Mouse (Mus musculus) heart, embryonic 11.5 days (tissue): ENCODE measurements around the gene Atcay. TPM values are rescaled to one million over a fixed set of nuclear protein-coding genes. Genes with fewer than 3 reads are reported as not detected.
A peak's percentile ranks its signal among the peaks of the same experiment; 100 is the strongest.
"Not testable (repeated sequence)": the region's sequence is repeated elsewhere in the genome, so short reads cannot be mapped to it uniquely, and the experiment has no call there.

ENCODE experiments used
- ATAC-seq: fragments of 200-750 bp; cut with Nextera tagmentation; replicated peaks from 2 replicates; pipeline ENCODE4 v1.8.0; 2017; ENCODE audit warnings: moderate library complexity; ENCODE audit not compliant: insufficient number of reproducible peaks, low FRiP score, low TSS enrichment
- H3K27ac ChIP-seq: fragments of 300-500 bp; sonication (generic); 2 replicates; pipeline ENCODE4 v1.5.1; 2014; ENCODE audit warnings: mild to moderate bottlenecking, low read depth, low read length
- H3K27me3 ChIP-seq: fragments of 300-500 bp; sonication (generic); 2 replicates; pipeline ENCODE4 v1.6.1; 2014; ENCODE audit warnings: mild to moderate bottlenecking, low read length, mixed read lengths; ENCODE audit not compliant: control insufficient read depth, insufficient read depth
- H3K36me3 ChIP-seq: fragments of 300-500 bp; sonication (generic); 2 replicates; pipeline ENCODE4 v1.6.1; 2014; ENCODE audit warnings: mild to moderate bottlenecking, low read length, moderate library complexity, mixed read lengths; ENCODE audit not compliant: control insufficient read depth, insufficient read depth
- H3K4me1 ChIP-seq: fragments of 300-500 bp; sonication (generic); 2 replicates; pipeline ENCODE4 v1.6.1; 2014; ENCODE audit warnings: low read length; ENCODE audit not compliant: control insufficient read depth, insufficient read depth
- H3K4me2 ChIP-seq: fragments of 300-500 bp; sonication (generic); 2 replicates; pipeline ENCODE4 v1.6.1; 2014; ENCODE audit warnings: mild to moderate bottlenecking, moderate library complexity
- H3K4me3 ChIP-seq: fragments of 300-500 bp; sonication (generic); 2 replicates; pipeline ENCODE4 v1.5.1; 2014; ENCODE audit warnings: low read depth, low read length
- H3K9ac ChIP-seq: fragments of 300-500 bp; sonication (generic); 2 replicates; pipeline ENCODE4 v1.6.1; 2014; ENCODE audit warnings: mild to moderate bottlenecking, low read depth, low read length, moderate library complexity
- H3K9me3 ChIP-seq: fragments of 300-500 bp; sonication (generic); replicated peaks from 2 replicates; pipeline ENCODE4 v1.6.1; 2016; ENCODE audit warnings: low read length; ENCODE audit not compliant: control insufficient read depth
- WGBS: fragments of 180-500 bp; shearing (Covaris S2); extraction: QIAGEN DNeasy Blood & Tissue Kit; methylation state at CpG from one replicate; pipeline ENCODE4 v1.1.7; 2014; ENCODE audit not compliant: insufficient replicate concordance; 5-methylcytosine and 5-hydroxymethylcytosine counted together
- polyA plus RNA-seq: library from polyadenylated mRNA; unstranded; fragments of >200 nt; fragmentation: Nextera tagmentation; extraction: Ambion mirVana; gene quantifications from 2 replicates; pipeline ENCODE4 v1.2.1, GENCODE M21; 2014

Atcay gene
- polyA plus RNA-seq, 1 experiment from 2014 or later, result 0.60 TPM

DNA sequence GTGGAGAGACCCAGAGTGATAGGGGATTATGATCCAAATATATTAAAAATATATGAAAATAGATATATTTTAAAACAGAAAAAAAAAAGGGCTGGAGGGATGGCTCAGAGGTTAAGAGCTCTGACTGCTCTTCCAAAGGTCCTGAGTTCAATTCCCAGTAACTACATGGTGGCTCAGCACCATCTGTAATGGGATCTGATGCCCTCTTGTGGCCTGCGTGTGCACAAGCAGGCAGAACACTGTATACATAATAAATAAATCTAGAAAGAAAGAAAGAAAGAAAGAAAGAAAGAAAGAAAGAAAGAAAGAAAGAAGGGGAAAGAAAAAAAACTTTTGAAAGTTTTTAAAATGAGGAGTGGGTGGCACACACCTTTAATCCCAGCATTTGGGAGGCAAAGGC lies 13.4 kb downstream of the Atcay start:
- H3K27ac ChIP-seq, H3K9me3 ChIP-seq, ATAC-seq, H3K4me3 ChIP-seq, H3K9ac ChIP-seq, H3K27me3 ChIP-seq, H3K4me1 ChIP-seq, H3K36me3 ChIP-seq, H3K4me2 ChIP-seq: not testable (repeated sequence)
- WGBS, result 12% methylated on average over 1 of the region's 1 CpGs

GRCm38 (mm10) chr10:81216810-81217209 lies 13.8 kb downstream of the Atcay start:
- Histone ChIP-seq H3K27ac (no peak overlapping the region), H3K4me3 (no peak overlapping the region), H3K9ac (no peak overlapping the region), H3K4me2 (no peak overlapping the region), H3K9me3 (no peaks in the 10 kb centered on the region), H3K36me3 (no peaks in the 10 kb centered on the region), H3K4me1 (no peaks in the 10 kb centered on the region), H3K27me3 (peaks cover 3% of the 10 kb centered on the region; the same call in 1 of the 2 replicates)
- ATAC-seq, result no peak
- 79% methylated on average over 6 of the region's 6 CpGs for WGBS

GRCm38 (mm10) chr10:81216260-81216659 lies 14.4 kb downstream of the Atcay start:
- H3K4me1 ChIP-seq, result no peaks in the 10 kb centered on the region
- no peak overlapping the region for H3K4me2 ChIP-seq
- H3K9ac ChIP-seq, result no peak overlapping the region
- H3K36me3 ChIP-seq, result no peaks in the 10 kb centered on the region
- no peak for ATAC-seq
- H3K27me3 ChIP-seq, result peaks cover 3% of the 10 kb centered on the region; the same call in 1 of the 2 replicates
- no peak overlapping the region for H3K4me3 ChIP-seq
- no peak overlapping the region for H3K27ac ChIP-seq
- WGBS, result 82% methylated on average over 6 of the region's 6 CpGs
- H3K9me3 ChIP-seq, result no peaks in the 10 kb centered on the region

DNA sequence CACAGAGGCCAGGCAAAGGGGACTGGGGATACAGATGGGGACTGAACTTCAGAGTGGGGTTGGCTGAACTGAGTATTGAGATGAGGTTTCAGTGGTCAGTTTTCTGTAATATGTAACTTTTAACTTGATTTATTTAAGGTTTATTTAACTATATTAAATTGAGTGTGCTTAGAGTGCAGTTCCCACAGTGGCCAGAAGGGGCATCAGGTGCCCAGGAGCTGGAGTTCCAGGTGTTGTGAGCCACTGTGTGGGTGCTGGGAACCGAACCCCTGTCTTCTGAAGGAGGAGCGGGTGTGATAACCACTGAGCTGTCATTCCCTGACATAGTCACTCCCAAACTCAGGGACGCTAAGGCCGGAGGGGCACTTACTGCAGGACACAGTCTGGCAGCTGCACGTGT lies 20.5 kb downstream of the Atcay start:
- Histone ChIP-seq H3K27me3 (no peaks in the 10 kb centered on the region), H3K36me3 (no peaks in the 10 kb centered on the region), H3K9ac (no peak overlapping the region), H3K4me1 (no peaks in the 10 kb centered on the region), H3K9me3 (0 out of 2 replicates have a peak, but pooled peaks cover 3% of the 10 kb centered on the region), H3K27ac (no peak overlapping the region), H3K4me2 (no peak overlapping the region), H3K4me3 (no peak overlapping the region)
- WGBS, result 88% methylated on average over 5 of the region's 5 CpGs
- ATAC-seq, result no peak

- peaks cover 27% of the 10 kb centered on the region for H3K4me1 ChIP-seq
- WGBS, result 54% methylated on average over 4 of the region's 4 CpGs
These were observed 26.5 kb downstream of the Atcay start for GRCm38 (mm10) chr10:81204137-81204536.

DNA sequence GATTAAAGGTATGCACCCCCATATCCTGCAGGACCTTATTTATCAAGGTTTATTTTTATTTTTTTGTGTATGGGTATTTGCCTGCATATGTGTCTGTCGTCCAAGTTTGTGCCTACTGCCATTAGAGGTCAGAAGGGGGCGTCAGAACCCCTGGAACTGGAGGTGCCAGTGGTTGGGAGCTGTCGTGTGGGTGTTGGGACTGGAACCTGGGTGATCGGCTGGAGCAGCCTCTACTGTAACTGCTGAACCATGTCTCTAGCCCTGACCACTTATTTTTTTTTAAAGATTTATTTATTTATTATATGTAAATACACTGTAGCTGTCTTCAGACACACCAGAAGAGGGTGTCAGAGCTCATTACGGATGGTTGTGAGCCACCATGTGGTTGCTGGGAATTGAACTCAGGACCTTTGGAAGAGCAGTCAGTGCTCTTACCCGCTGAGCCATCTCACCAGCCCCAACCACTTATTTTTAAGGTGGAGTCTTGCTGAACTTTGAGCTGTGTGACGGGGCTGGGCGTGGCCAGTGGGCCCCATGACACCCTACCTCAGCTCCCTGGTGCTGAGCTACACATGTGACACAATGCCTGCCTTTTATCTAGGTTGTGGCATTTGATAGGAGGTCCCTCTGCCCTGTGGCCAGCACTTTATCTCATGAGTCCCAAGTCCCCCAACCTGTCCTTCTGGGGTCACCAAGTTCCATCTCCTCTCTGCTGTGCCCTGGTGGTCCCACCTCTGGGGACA lies 27.5 kb downstream of the Atcay start:
- 0 out of 2 replicates have a peak, but pooled peaks have one; percentile 8 for ATAC-seq
- no peaks in the 10 kb centered on the region for H3K9me3 ChIP-seq
- H3K4me3 ChIP-seq, result no peak overlapping the region
- H3K4me1 ChIP-seq, result peaks cover 31% of the 10 kb centered on the region
- no peak overlapping the region for H3K4me2 ChIP-seq
- peaks cover 2% of the 10 kb centered on the region; the same call in 1 of the 2 replicates for H3K27me3 ChIP-seq
- peak overlapping the region; percentile 76; the same call in 1 of the 2 replicates for H3K27ac ChIP-seq
- H3K9ac ChIP-seq, result no peak overlapping the region
- no peaks in the 10 kb centered on the region for H3K36me3 ChIP-seq
- WGBS, result 63% methylated on average over 8 of the region's 8 CpGs

More at GRCm38 (mm10) chr10:81204137-81204536, 26.5 kb downstream of the Atcay start:
- ATAC-seq, result no peak
- Histone ChIP-seq H3K4me3 (no peak overlapping the region), H3K27ac (no peak overlapping the region), H3K36me3 (no peaks in the 10 kb centered on the region), H3K27me3 (peaks cover 2% of the 10 kb centered on the region; the same call in 1 of the 2 replicates), H3K4me2 (no peak overlapping the region), H3K9me3 (no peaks in the 10 kb centered on the region), H3K9ac (no peak overlapping the region)

GRCm38 (mm10) chr10:81201807-81202758 lies 28.6 kb downstream of the Atcay start, which contains the start of gene Nmrk2:
Nmrk2 (minus strand) TSS chr10:81202051.
- Histone ChIP-seq H3K27ac (peak within 1 kb of the TSS; percentile 76), H3K4me1 (peaks cover 35% of the 10 kb centered on the region), H3K9ac (peak within 1 kb of the TSS; percentile 58), H3K9me3 (no peaks in the 10 kb centered on the region), H3K4me2 (peak within 1 kb of the TSS; percentile 42), H3K4me3 (no peak within 1 kb of the TSS), H3K36me3 (no peaks in the 10 kb centered on the region), H3K27me3 (peaks cover 2% of the 10 kb centered on the region; the same call in 1 of the 2 replicates)
- 53% methylated on average over 13 of the region's 13 CpGs for WGBS
- ATAC-seq, result 0 out of 2 replicates have a peak, but pooled peaks have one; percentile 8

DNA sequence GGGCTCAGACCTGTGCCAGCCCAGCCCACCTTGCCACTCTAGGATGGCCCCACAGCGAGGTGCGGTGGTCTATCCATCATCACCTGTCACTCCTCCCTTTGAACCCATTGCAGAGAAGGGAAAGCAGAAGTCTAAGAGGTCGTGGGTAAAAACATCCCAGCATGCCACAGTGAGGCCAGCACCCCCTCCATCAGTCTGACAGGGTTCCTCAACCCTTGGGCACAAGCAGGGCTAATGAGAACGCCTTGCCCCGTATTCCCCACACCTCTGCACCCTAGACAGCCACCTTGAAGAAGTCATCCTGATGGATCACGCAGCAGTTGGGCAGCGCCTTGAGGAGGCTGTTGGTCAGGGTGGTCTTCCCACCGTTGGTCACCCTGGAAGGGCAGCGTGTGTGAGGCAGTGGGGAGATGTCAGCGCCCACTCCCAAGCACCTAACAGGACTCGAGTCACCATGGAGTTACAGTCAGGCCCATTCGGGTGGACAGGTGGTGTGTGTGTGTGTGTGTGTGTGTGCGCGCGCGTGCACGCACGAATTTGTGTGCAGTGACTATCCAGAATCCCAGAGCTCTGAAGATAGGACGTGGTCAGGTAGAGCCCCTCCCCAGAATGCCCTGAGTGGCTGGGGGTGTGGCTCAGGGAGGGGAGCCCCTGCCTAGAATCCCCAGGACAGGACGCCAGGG lies 29.9 kb downstream of the Atcay start:
- WGBS, result 67% methylated on average over 20 of the region's 20 CpGs
- ATAC-seq, result no peak
- peak overlapping the region; percentile 76 for H3K27ac ChIP-seq
- no peaks in the 10 kb centered on the region for H3K9me3 ChIP-seq
- no peak overlapping the region for H3K4me3 ChIP-seq
- H3K27me3 ChIP-seq, result peaks cover 4% of the 10 kb centered on the region; the same call in 1 of the 2 replicates
- H3K36me3 ChIP-seq, result no peaks in the 10 kb centered on the region
- 0 out of 2 replicates have a peak overlapping the region, but pooled peaks have one; percentile 1 for H3K4me2 ChIP-seq
- H3K9ac ChIP-seq, result peak overlapping the region; percentile 58
- peaks cover 40% of the 10 kb centered on the region for H3K4me1 ChIP-seq
